Mouse (Mus musculus) retina, postnatal 7 days (tissue): Measurements from ENCODE around the gene 2210016L21Rik.
A peak's percentile ranks its signal among the peaks of the same experiment; 100 is the strongest.

Experiments used
- DNase-seq: peaks from one replicate; pipeline ENCODE4 v3.0.0-alpha.2; 2012; ENCODE audit warnings: low read depth, low spot score

The 2210016L21Rik gene

GRCm38 (mm10) chr5:114942766-114943130 is 790 bp downstream of the 2210016L21Rik start:
- DNase-seq = no peak

- no peak for DNase-seq
These were observed 3.1 kb downstream of the 2210016L21Rik start for GRCm38 (mm10) chr5:114945072-114945471.

- no peak for DNase-seq
These were observed 6.9 kb downstream of the 2210016L21Rik start for GRCm38 (mm10) chr5:114948891-114949290.

GRCm38 (mm10) chr5:114949316-114949715 is 7.4 kb downstream of the 2210016L21Rik start:
- peak; percentile 33 for DNase-seq

GRCm38 (mm10) chr5:114949812-114950211 is 7.9 kb downstream of the 2210016L21Rik start:
- no peak for DNase-seq

GRCm38 (mm10) chr5:114950669-114951068 is 8.7 kb downstream of the 2210016L21Rik start:
- no peak for DNase-seq

GRCm38 (mm10) chr5:114951279-114951880 is 9.4 kb downstream of the 2210016L21Rik start:
- no peak for DNase-seq

- DNase-seq = no peak
These were observed 11.4 kb downstream of the 2210016L21Rik start for GRCm38 (mm10) chr5:114953326-114953725.

- no peak for DNase-seq
These were observed 16.1 kb downstream of the 2210016L21Rik start for GRCm38 (mm10) chr5:114958069-114958468.

- DNase-seq = no peak
These were observed 19.8 kb downstream of the 2210016L21Rik start for GRCm38 (mm10) chr5:114961590-114962360.

GRCm38 (mm10) chr5:114964315-114964966 is 22.5 kb downstream of the 2210016L21Rik start:
- no peak for DNase-seq

GRCm38 (mm10) chr5:114964967-114965898 is 23.3 kb downstream of the 2210016L21Rik start:
- DNase-seq = no peak

GRCm38 (mm10) chr5:114967523-114968268 is 25.7 kb downstream of the 2210016L21Rik start:
- no peak for DNase-seq

GRCm38 (mm10) chr5:114968651-114969050 is 26.7 kb downstream of the 2210016L21Rik start:
- no peak for DNase-seq

- no peak for DNase-seq
These were observed 27.1 kb downstream of the 2210016L21Rik start for GRCm38 (mm10) chr5:114969064-114969463.

GRCm38 (mm10) chr5:114969609-114970215 is 27.8 kb downstream of the 2210016L21Rik start:
- DNase-seq = no peak

- no peak for DNase-seq
These were observed 28.9 kb downstream of the 2210016L21Rik start, which contains the start of gene Hnf1a for GRCm38 (mm10) chr5:114970824-114971227. Gene Hnf1a (minus strand): TSS chr5:114971094.

- DNase-seq = no peak
These were observed 30.2 kb downstream of the 2210016L21Rik start for GRCm38 (mm10) chr5:114972201-114972600.

- no peak for DNase-seq
These were observed 31.2 kb downstream of the 2210016L21Rik start for GRCm38 (mm10) chr5:114973131-114973530.

- DNase-seq = no peak
These were observed 35.0 kb downstream of the 2210016L21Rik start for GRCm38 (mm10) chr5:114976935-114977334.
